Mouse (Mus musculus): Measurements from ENCODE around the gene Rdx. TPM values are rescaled to one million over a fixed set of nuclear protein-coding genes. Genes with fewer than 3 reads are reported as not detected.

Rdx gene
- polyA plus RNA-seq, 1 experiment = 49.5 TPM

DNA sequence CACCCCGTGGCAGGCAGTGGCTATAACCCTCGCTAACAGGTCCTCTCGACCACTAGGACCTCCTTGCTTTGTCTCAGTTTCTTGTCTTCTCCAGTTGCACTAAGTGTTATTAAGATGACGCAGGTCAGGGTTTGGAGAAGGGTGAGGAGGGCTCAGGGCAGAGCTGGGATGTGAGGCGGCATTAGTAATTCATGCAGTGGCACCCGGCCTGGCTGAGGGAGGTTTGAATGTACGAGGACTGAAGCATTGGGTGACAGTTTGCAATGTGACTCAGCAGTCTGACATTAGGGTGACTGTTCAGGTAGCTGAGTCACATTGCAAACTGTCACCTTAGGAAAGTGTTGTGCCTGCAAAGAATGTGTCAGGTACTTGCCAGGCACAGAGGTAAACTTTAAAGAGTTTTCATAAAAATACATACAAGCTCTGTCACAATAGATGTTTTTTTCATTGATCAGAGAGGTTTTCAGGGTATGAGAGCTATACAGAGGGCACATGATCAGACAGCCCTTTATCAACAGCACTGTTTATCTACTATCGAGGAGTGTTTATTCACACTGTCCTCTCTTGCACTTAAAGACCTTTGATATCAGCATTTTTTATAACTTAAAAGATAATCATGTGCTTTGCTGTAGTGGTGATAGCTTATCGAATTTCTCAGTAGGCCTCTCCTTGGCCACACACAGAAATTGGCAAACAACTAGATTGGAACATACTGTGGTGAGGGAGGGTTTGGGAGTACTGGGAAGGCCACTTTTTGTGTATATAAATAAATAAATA is 56.7 kb downstream of the Rdx start:
- Histone ChIP-seq H3K27me3 (ENCODE audit: control insufficient read depth, insufficient read depth, low read length) (no peaks in the 10 kb centered on the region), H3K4me3 (replicated peaks; ENCODE audit: insufficient read depth, low read depth, low read length) (no peak overlapping the region), H3K27ac (ENCODE audit: insufficient read depth, low read length) (no peak overlapping the region), H3K4me1 (ENCODE audit: control insufficient read depth, insufficient read depth, low read length) (peaks cover 4% of the 10 kb centered on the region)
- WGBS = 86% methylated on average over 9 of the region's 9 CpGs
- no peak for TF ChIP-seq POLR2A (IDR thresholded peaks at IDR 0.05; ENCODE audit: borderline replicate concordance, insufficient read depth, low read length)
- no peak for TF ChIP-seq CTCF (IDR thresholded peaks at IDR 0.05; ENCODE audit: borderline replicate concordance, insufficient read depth, low read depth, low read length)
- DNase-seq = no peak

DNA sequence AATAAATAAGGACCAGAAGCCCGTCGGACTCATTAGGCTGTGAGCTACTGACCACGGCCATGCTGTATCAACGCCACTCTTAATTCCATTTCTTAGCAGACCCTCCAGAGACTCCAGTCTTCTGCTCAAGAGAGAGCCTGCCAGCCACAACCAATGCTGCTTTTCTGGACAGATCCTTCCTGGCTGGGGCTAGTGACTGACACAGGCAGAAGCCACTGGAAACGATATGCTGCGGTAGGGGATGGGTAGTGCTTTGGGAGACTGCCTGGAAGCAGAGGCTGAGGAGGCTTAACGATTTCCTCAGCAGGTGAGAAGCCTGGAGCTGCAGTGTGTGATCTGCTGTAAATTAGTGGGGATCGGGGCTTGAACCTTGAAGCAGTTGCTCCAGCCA is 57.2 kb downstream of the Rdx start:
- TF ChIP-seq POLR2A (IDR thresholded peaks at IDR 0.05; ENCODE audit: borderline replicate concordance, insufficient read depth, low read length) = no peak
- TF ChIP-seq CTCF (IDR thresholded peaks at IDR 0.05; ENCODE audit: borderline replicate concordance, insufficient read depth, low read depth, low read length) = no peak
- no peak overlapping the region for H3K27ac ChIP-seq (ENCODE audit: insufficient read depth, low read length)
- no peaks in the 10 kb centered on the region for H3K27me3 ChIP-seq (ENCODE audit: control insufficient read depth, insufficient read depth, low read length)
- H3K4me1 ChIP-seq (ENCODE audit: control insufficient read depth, insufficient read depth, low read length) = peaks cover 4% of the 10 kb centered on the region
- 64% methylated on average over 8 of the region's 8 CpGs for WGBS
- no peak overlapping the region for H3K4me3 ChIP-seq (replicated peaks; ENCODE audit: insufficient read depth, low read depth, low read length)
- DNase-seq = no peak

DNA sequence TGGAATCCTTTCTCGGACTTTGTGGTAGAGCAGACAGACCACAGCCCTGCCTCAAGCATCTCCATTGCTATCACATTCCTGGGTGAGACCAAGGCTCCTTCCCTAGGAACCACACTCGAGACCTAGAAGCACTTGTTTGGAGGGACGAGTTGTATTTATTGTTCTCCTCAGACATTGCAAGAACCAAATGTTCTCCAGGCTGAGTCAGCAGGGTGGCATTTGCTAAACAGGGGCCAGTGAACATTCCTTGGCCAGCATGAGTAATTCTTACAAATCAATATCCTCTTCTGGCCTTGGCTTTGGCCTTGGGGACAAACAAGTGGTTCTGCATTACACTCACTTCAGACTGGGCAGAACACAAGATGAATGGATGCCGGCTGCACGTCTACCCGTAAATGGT is 58.5 kb downstream of the Rdx start:
- peaks cover 4% of the 10 kb centered on the region for H3K4me1 ChIP-seq (ENCODE audit: control insufficient read depth, insufficient read depth, low read length)
- no peak overlapping the region for H3K4me3 ChIP-seq (replicated peaks; ENCODE audit: insufficient read depth, low read depth, low read length)
- DNase-seq = no peak
- no peaks in the 10 kb centered on the region for H3K27me3 ChIP-seq (ENCODE audit: control insufficient read depth, insufficient read depth, low read length)
- WGBS = 85% methylated on average over 6 of the region's 6 CpGs
- no peak overlapping the region for H3K27ac ChIP-seq (ENCODE audit: insufficient read depth, low read length)
- no peak for TF ChIP-seq CTCF (IDR thresholded peaks at IDR 0.05; ENCODE audit: borderline replicate concordance, insufficient read depth, low read depth, low read length)
- no peak for TF ChIP-seq POLR2A (IDR thresholded peaks at IDR 0.05; ENCODE audit: borderline replicate concordance, insufficient read depth, low read length)

DNA sequence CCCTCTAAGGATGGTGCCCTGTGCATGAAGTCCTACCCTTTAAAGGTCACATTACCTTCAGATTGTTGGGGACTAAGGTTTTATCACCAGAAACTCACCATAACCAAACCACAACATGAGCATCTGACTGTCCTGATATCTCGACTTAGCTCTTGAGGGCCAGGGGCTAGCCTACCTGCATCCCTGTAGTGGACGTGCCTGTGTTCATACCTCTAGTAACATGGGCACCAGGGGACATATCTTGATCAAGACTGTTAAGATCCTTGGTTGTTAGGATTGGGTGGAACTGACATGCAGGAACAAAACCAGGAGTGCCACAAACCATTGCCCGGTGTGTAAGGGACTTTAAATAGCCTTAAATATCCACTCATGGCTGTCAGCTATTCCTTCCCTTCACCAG is 60.2 kb downstream of the Rdx start:
- H3K4me3 ChIP-seq (replicated peaks; ENCODE audit: insufficient read depth, low read depth, low read length) = no peak overlapping the region
- WGBS = 100% methylated on average over 3 of the region's 3 CpGs
- no peak overlapping the region for H3K27ac ChIP-seq (ENCODE audit: insufficient read depth, low read length)
- no peak for DNase-seq
- no peaks in the 10 kb centered on the region for H3K27me3 ChIP-seq (ENCODE audit: control insufficient read depth, insufficient read depth, low read length)
- TF ChIP-seq CTCF (IDR thresholded peaks at IDR 0.05; ENCODE audit: borderline replicate concordance, insufficient read depth, low read depth, low read length) = no peak
- TF ChIP-seq POLR2A (IDR thresholded peaks at IDR 0.05; ENCODE audit: borderline replicate concordance, insufficient read depth, low read length) = no peak
- H3K4me1 ChIP-seq (ENCODE audit: control insufficient read depth, insufficient read depth, low read length) = peaks cover 3% of the 10 kb centered on the region

DNA sequence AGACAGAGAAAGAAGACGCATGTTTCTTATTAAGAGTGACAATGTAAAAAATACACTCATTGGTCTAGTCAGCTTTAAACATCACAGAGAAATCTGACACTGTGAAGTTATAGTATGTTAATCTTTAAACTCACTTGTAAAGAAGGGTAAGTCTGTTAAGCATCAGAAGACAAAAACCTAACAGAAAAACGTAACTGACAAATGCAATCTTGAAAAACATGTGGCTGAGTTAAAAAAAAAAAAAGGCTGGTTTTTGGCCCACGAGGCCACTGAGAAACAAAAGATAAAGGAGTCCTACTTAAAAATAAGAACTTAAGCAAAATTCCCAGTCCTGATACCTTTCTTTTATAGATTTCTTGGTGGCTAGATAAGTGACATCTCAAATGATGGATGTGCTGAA is 63.8 kb downstream of the Rdx start:
- Histone ChIP-seq H3K4me3 (replicated peaks; ENCODE audit: insufficient read depth, low read depth, low read length) (no peak overlapping the region), H3K4me1 (ENCODE audit: control insufficient read depth, insufficient read depth, low read length) (no peaks in the 10 kb centered on the region), H3K27ac (ENCODE audit: insufficient read depth, low read length) (no peak overlapping the region), H3K27me3 (ENCODE audit: control insufficient read depth, insufficient read depth, low read length) (no peaks in the 10 kb centered on the region)
- WGBS = 93% methylated on average over 3 of the region's 3 CpGs
- no peak for TF ChIP-seq POLR2A (IDR thresholded peaks at IDR 0.05; ENCODE audit: borderline replicate concordance, insufficient read depth, low read length)
- TF ChIP-seq CTCF (IDR thresholded peaks at IDR 0.05; ENCODE audit: borderline replicate concordance, insufficient read depth, low read depth, low read length) = no peak
- no peak for DNase-seq

DNA sequence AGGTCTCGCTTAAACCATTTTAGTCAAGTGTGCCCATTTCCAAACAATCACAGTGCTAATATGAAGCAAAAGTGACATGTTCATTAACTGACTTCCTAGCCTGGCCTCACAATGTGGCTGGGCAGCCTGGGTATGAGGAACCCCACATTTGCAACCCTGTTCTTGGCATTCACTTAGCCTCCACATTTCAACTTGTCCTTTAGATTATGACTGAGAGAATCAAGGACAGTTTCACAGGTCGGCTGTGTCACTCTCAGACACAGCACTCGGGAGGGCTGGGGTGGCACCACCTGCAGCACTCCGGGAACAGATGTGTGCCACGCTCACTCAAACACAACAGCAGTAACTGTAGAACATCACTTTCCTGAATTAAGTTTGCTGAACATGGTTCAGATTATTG is 66.1 kb downstream of the Rdx start:
- H3K27ac ChIP-seq (ENCODE audit: insufficient read depth, low read length) = no peak overlapping the region
- H3K4me1 ChIP-seq (ENCODE audit: control insufficient read depth, insufficient read depth, low read length) = no peaks in the 10 kb centered on the region
- no peak for DNase-seq
- TF ChIP-seq CTCF (IDR thresholded peaks at IDR 0.05; ENCODE audit: borderline replicate concordance, insufficient read depth, low read depth, low read length) (no peak), POLR2A (IDR thresholded peaks at IDR 0.05; ENCODE audit: borderline replicate concordance, insufficient read depth, low read length) (no peak)
- H3K27me3 ChIP-seq (ENCODE audit: control insufficient read depth, insufficient read depth, low read length) = no peaks in the 10 kb centered on the region
- 83% methylated on average over 5 of the region's 5 CpGs for WGBS
- H3K4me3 ChIP-seq (replicated peaks; ENCODE audit: insufficient read depth, low read depth, low read length) = no peak overlapping the region

DNA sequence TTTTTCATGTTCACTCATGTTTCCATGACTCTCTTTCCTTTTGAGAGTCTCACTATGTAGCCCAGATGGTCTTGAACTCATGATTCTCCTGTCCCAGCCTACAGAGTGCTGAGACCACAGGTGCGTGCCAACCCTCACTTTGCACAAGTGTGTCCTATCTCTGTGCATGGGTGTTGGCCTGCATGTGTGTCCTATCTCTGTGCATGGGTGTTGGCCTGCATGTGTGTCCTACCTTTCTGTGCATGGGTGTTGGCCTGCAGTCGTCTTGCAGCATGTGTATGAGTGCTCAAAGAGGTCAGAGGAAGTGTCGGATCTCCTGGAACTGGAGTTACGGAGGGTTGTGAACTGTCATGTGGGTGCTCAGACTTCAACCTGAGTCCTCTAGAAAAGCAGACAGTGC is 72.2 kb downstream of the Rdx start:
- no peak for TF ChIP-seq POLR2A (IDR thresholded peaks at IDR 0.05; ENCODE audit: borderline replicate concordance, insufficient read depth, low read length)
- no peak for TF ChIP-seq CTCF (IDR thresholded peaks at IDR 0.05; ENCODE audit: borderline replicate concordance, insufficient read depth, low read depth, low read length)
- 88% methylated on average over 4 of the region's 4 CpGs for WGBS
- no peaks in the 10 kb centered on the region for H3K27me3 ChIP-seq (ENCODE audit: control insufficient read depth, insufficient read depth, low read length)
- H3K27ac ChIP-seq (ENCODE audit: insufficient read depth, low read length) = no peak overlapping the region
- no peak for DNase-seq
- no peaks in the 10 kb centered on the region; the same call in 1 of the 2 replicates for H3K4me1 ChIP-seq (ENCODE audit: control insufficient read depth, insufficient read depth, low read length)
- no peak overlapping the region for H3K4me3 ChIP-seq (replicated peaks; ENCODE audit: insufficient read depth, low read depth, low read length)

DNA sequence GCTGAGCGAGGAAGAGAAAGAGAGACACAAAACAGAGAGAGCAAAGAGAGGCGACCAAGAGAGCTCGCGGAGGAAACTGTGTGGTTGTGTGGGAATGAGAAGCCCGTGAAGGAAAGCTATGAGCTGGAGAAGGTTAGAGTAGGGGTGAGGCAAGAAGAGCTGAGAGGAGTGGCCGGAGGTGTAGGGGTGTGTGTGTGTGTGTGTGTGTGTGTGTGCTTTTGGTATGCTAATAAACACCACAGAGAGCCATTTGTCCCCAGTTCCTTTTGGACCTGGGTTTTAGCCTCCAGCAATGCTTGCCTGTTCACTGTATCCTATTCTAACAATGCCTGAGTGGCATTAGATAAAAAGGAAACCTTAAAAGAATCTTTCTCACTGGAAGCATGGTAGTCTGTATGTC is 78.3 kb downstream of the Rdx start:
- no peak for DNase-seq
- 93% methylated on average over 6 of the region's 6 CpGs for WGBS
- H3K4me3 ChIP-seq (replicated peaks; ENCODE audit: insufficient read depth, low read depth, low read length) = no peak overlapping the region
- H3K27me3 ChIP-seq (ENCODE audit: control insufficient read depth, insufficient read depth, low read length) = no peaks in the 10 kb centered on the region
- TF ChIP-seq CTCF (IDR thresholded peaks at IDR 0.05; ENCODE audit: borderline replicate concordance, insufficient read depth, low read depth, low read length) (no peak), POLR2A (IDR thresholded peaks at IDR 0.05; ENCODE audit: borderline replicate concordance, insufficient read depth, low read length) (no peak)
- no peak overlapping the region for H3K27ac ChIP-seq (ENCODE audit: insufficient read depth, low read length)
- no peaks in the 10 kb centered on the region for H3K4me1 ChIP-seq (ENCODE audit: control insufficient read depth, insufficient read depth, low read length)
